ENCODE assay signal across 13 mouse cellular contexts in the genomic region with DNA sequence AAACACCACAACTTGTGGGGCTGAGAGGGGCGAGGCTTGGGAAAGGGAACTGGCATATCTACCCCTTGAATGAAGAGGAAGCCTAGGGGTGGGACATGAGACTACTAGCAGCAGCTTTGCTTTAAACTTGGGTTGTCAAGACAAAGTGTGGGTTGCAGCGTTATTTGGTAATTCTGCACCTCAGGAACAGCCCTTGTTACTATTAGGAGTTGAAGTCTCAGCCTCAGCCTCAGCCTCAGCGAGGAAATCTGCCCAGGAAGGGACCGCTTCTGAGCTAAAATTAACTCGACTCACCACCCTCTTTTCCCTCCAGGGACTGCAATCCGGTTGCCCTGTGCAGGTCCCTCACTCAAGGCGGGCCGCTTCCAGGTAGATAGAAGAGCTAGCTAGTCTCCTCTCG.
DNase-seq lines count a peak whose midpoint lies in the region; ATAC-seq lines count a peak whose summit lies in the region.
"Had no signal": no experiment of that assay in that cellular context is flagged by ENCODE, and none has a peak within 500 bp of the region (broad histone marks: within the 10 kb centered on the region; RNA-seq: fewer than 3 reads in every experiment).

No protein-coding gene starts in this region.

- H3K36me3 ChIP-seq in heart, embryonic 11.5 days (ENCODE audit: control insufficient read depth, insufficient read depth, low read length): no peaks in the 10 kb centered on the region
- H3K36me3 ChIP-seq in neural tube, embryonic 13.5 days: no peaks in the 10 kb centered on the region
- H3K36me3 ChIP-seq in hindbrain, embryonic 15.5 days: no peaks in the 10 kb centered on the region
- H3K36me3 ChIP-seq in neural tube, embryonic 14.5 days (ENCODE audit: control insufficient read depth, insufficient read depth, low read length): no peaks in the 10 kb centered on the region
- H3K36me3 ChIP-seq: embryonic facial prominence, embryonic 15.5 days had no signal

- H3K4me2 ChIP-seq in heart, embryonic 11.5 days: peak overlapping the region; percentile 70
- peak overlapping the region; percentile 69 for H3K4me2 ChIP-seq in neural tube, embryonic 13.5 days
- peak overlapping the region; percentile 96 for H3K4me2 ChIP-seq in hindbrain, embryonic 15.5 days
- peak overlapping the region; percentile 55 for H3K4me2 ChIP-seq in neural tube, embryonic 14.5 days (ENCODE audit: low read depth, low read length)

- no peak overlapping the region; the same call in 1 of the 2 replicates for H3K4me3 ChIP-seq in heart, embryonic 11.5 days (ENCODE audit: low read depth, low read length)
- H3K4me3 ChIP-seq in neural tube, embryonic 13.5 days: peak overlapping the region; percentile 12
- peak overlapping the region; percentile 55 for H3K4me3 ChIP-seq in hindbrain, embryonic 15.5 days
- H3K4me3 ChIP-seq in neural tube, embryonic 14.5 days (ENCODE audit: low read depth, low read length): no peak overlapping the region

- no peak for DNase-seq in heart, postnatal 10 days
- no peak for DNase-seq in neural tube, embryonic 10.5 days (ENCODE audit: extremely low spot score, low spot score)
- DNase-seq in adipocyte (ENCODE audit: low spot score): no peak
- DNase-seq in testis, postnatal 10 days (ENCODE audit: low spot score): no peak
- DNase-seq: kidney, postnatal 14 days; layer of hippocampus, postnatal 36 days; lung, postnatal 14 days; thymus, adult 2 months had no signal

- ATAC-seq in heart, embryonic 11.5 days (replicated peaks; ENCODE audit: insufficient number of reproducible peaks, low FRiP score, low TSS enrichment): no peak
- ATAC-seq in neural tube, embryonic 13.5 days (ENCODE audit: low read depth): no peak
- ATAC-seq in hindbrain, embryonic 15.5 days (ENCODE audit: low FRiP score, low read depth): no peak
- no peak for ATAC-seq in neural tube, embryonic 14.5 days (ENCODE audit: low read depth)

- whole genome bisulfite sequencing in heart, embryonic 11.5 days (ENCODE audit: insufficient replicate concordance): 1% methylated on average over 9 of the region's 9 CpGs
- WGBS in neural tube, embryonic 13.5 days: 3% methylated on average over 9 of the region's 9 CpGs
- 5% methylated on average over 9 of the region's 9 CpGs for WGBS in hindbrain, embryonic 15.5 days
- WGBS in neural tube, embryonic 14.5 days: under 1% methylated on average over 9 of the region's 9 CpGs

- H3K27me3 ChIP-seq in heart, embryonic 11.5 days (ENCODE audit: control insufficient read depth, insufficient read depth, low read length): peaks cover 82% of the 10 kb centered on the region
- H3K27me3 ChIP-seq in neural tube, embryonic 13.5 days: peaks cover 84% of the 10 kb centered on the region
- H3K27me3 ChIP-seq in hindbrain, embryonic 15.5 days: peaks cover 38% of the 10 kb centered on the region
- H3K27me3 ChIP-seq in neural tube, embryonic 14.5 days (ENCODE audit: control insufficient read depth, insufficient read depth, low read length): peaks cover 37% of the 10 kb centered on the region

- peaks cover 37% of the 10 kb centered on the region for H3K4me1 ChIP-seq in heart, embryonic 11.5 days (ENCODE audit: control insufficient read depth, insufficient read depth, low read length)
- peaks cover 67% of the 10 kb centered on the region for H3K4me1 ChIP-seq in neural tube, embryonic 13.5 days (replicated peaks)
- H3K4me1 ChIP-seq in hindbrain, embryonic 15.5 days (replicated peaks): peaks cover 90% of the 10 kb centered on the region
- H3K4me1 ChIP-seq in neural tube, embryonic 14.5 days (ENCODE audit: control insufficient read depth, insufficient read depth, low read length): peaks cover 27% of the 10 kb centered on the region

- H3K9ac ChIP-seq in heart, embryonic 11.5 days (ENCODE audit: low read depth, low read length): no peak overlapping the region
- H3K9ac ChIP-seq in neural tube, embryonic 13.5 days: no peak overlapping the region
- peak overlapping the region; percentile 14; the same call in 1 of the 2 replicates for H3K9ac ChIP-seq in hindbrain, embryonic 15.5 days
- no peak overlapping the region for H3K9ac ChIP-seq in neural tube, embryonic 14.5 days (replicated peaks; ENCODE audit: low read depth, low read length)
- H3K9ac ChIP-seq: embryonic facial prominence, embryonic 15.5 days had no signal

- intact Hi-C loops in heart, postnatal 10 days (cut with DNase I): loop anchor here (2.0 to 5.0 kb wide), 2 partner anchors 67 to 189 kb away; no protein-coding TSS in a partner anchor

- no peaks in the 10 kb centered on the region for H3K9me3 ChIP-seq in heart, embryonic 11.5 days (replicated peaks; ENCODE audit: control insufficient read depth, low read length)
- no peaks in the 10 kb centered on the region for H3K9me3 ChIP-seq in neural tube, embryonic 13.5 days
- H3K9me3 ChIP-seq in hindbrain, embryonic 15.5 days: no peaks in the 10 kb centered on the region
- no peaks in the 10 kb centered on the region for H3K9me3 ChIP-seq in neural tube, embryonic 14.5 days (ENCODE audit: control insufficient read depth, low read length)
- H3K9me3 ChIP-seq: embryonic facial prominence, embryonic 15.5 days had no signal

- H3K27ac ChIP-seq in heart, embryonic 11.5 days (ENCODE audit: low read depth, low read length): no peak overlapping the region
- no peak overlapping the region for H3K27ac ChIP-seq in neural tube, embryonic 13.5 days (replicated peaks)
- H3K27ac ChIP-seq in hindbrain, embryonic 15.5 days (replicated peaks): no peak overlapping the region
- H3K27ac ChIP-seq in neural tube, embryonic 14.5 days (ENCODE audit: low read depth, low read length): no peak overlapping the region
- H3K27ac ChIP-seq: embryonic facial prominence, embryonic 15.5 days had no signal

Comparison
In these comparisons a context has a peak if more than half of its experiments do, and no peak if none do; other contexts are left out.
1. H3K4me3 ChIP-seq: peak in neural tube, embryonic 13.5 days (single experiment) and hindbrain, embryonic 15.5 days (single experiment); none in heart, embryonic 11.5 days (single experiment) and neural tube, embryonic 14.5 days (single experiment).
2. Peak in every context shown above with its lines, with median percentiles within 50 percentile points of each other: H3K4me2 ChIP-seq.